Mouse (Mus musculus) cortical plate, adult 2 months (tissue): ENCODE data around the gene Atxn7l1.

Experiments used
- CTCF ChIP-seq: fragments of 200-500 bp; IDR thresholded peaks from 2 replicates; pipeline ENCODE4 v1.5.1; 2011; ENCODE audit warnings: mild to moderate bottlenecking, control low read depth, low read length; ENCODE audit not compliant: insufficient read depth; ENCODE audit errors: extremely low read depth
- POLR2A ChIP-seq: fragments of 200-500 bp; IDR thresholded peaks from 2 replicates; pipeline ENCODE4 v1.6.1; 2011; ENCODE audit warnings: mild to moderate bottlenecking, low read length, control low read depth; ENCODE audit not compliant: insufficient read depth; ENCODE audit errors: extremely low read depth

DNA sequence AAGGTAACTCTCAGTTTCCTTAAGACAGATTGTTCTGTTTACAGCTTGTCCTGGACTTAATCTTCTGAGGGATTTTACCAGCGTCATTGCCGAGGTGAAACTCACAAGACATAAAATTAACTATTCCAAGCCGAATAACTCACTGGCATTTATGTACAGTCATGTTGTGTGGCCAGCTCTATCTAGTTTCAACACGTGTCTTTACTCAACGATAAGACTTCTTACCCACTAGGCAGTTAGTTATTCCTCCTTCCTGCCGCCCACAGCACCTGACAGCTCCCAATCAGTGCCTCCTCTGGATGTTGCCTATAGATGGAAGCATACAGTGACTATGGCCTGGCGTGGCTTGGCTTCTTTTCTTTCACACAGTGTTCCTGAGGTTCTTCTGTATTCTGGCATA, 161.2 kb downstream of the Atxn7l1 start:
- TF ChIP-seq CTCF (no peak), POLR2A (no peak)
